Mouse (Mus musculus): ENCODE data around the gene Manbal. TPM values are rescaled to one million over a fixed set of nuclear protein-coding genes. Genes with fewer than 3 reads are reported as not detected.

Gene Manbal
- total RNA-seq (2014; fragmentation: Nextera tagmentation): 21.7 and 29.6 TPM in 2 replicates
- total RNA-seq (2017): 6.9 and 7.1 TPM in 2 replicates

DNA sequence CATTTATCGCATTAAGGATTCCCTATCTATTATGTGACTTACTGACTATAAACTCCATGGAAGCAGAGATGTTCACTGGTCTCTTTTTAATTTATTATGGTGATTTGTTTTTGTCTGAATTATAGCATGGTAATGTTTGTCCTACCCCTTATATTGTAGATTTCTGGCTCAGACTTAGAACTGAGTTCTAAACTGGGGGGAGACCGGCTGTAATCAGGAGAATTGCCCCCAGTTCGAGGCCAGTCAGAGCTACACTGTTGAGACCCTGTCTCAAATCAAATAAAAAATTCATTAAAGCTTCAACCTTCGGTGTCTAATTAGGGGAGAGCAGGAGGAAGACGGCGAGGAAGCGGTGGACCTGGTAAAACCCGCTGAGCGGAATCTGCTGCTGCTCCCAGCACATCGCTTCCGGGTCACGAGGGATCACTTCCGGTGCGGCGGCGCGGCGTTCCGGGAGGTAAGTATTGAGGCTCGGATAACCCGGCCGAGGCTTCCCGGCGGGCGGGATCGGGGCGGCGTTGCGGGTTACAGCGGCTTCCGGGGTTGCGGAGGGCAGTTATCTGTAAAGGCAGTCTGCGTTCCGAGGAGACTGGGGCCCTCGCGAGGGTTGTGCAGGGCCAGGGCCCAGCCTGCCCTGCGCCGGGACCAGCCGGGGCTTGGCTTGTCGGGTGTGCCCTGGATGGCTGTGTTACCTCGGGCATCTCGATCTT lies at the start of gene Manbal:
Manbal (plus strand) TSS at position 411 of the 710 bp plus-strand sequence.
- peak; percentile 89 for ATAC-seq (replicated peaks; ENCODE audit: poor library complexity, severe bottlenecking)

DNA sequence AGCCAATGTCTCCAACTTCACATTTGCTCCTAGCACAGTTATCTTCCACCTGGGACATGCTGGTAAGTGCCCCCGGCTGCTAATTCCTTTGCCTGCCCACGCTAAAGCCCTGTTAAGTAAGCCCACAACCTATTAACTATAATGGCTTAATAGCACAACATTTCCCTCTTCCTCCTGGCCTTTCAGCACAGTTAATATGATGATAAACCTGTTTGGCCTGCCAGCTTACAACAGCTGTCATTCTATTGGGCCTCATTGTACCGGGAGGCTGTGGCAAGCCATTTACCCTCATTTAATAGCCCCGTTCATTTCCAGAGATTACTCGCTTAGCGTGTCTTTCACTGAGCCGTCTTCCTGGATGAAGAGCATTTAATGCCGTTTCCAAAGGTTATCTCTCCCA lies 47.3 kb upstream of the Manbal start:
- no peak for ATAC-seq (replicated peaks; ENCODE audit: poor library complexity, severe bottlenecking)

DNA sequence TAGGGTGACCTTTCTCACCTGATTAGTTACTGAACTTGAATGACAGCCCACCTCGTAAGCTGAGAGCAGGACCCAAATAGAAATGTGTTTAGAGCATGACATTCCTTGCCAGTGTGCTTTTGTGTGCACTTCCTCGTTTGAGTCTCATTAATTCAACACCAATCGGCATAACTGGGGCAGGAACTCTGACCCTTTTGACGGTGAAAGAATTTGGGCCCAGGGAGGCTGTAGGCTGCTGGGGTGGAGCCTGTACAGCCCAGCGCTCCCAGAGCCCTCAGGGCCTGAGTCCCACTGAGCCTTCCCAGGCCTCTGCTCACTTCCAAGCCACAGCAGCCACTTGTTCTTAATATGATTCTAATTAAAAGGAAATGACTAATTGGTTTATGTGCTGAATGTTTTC lies 46.5 kb upstream of the Manbal start:
- no peak for ATAC-seq (replicated peaks; ENCODE audit: poor library complexity, severe bottlenecking)

DNA sequence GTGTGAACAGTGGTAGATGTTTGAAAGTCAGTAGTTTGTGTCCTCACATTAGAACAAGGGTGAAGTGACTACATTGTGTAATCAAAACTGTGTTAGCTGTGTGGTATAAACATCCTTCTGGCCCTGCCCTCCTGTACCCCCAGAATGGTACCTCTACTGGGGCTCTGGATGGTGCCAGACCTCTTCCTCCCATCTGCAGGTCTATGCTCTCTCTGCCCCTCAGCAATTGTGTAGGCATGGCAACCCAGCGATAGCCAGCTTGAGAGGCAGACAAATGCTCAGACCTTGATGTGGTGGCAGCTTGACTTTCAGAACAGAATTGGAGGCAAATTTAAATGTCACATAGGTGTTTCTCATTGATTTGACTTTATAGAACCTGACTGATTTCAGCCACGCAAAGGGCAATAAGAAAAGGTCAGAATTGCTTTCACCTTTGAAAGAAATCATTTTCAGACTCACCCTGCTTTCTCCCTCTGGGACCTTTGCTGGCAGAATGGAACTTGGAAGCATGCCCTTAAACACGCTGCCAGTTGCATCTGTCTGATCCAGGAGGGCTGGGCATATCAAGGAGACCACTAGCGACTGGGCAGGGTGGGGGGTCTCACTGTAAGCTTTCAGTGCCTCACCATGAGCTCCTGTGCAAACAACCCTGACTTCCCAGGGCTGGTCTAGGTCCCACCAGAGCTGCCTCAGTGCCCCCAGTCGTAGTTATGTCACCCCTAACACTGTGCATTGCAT lies 45.2 kb upstream of the Manbal start:
- no peak for ATAC-seq (replicated peaks; ENCODE audit: poor library complexity, severe bottlenecking)

DNA sequence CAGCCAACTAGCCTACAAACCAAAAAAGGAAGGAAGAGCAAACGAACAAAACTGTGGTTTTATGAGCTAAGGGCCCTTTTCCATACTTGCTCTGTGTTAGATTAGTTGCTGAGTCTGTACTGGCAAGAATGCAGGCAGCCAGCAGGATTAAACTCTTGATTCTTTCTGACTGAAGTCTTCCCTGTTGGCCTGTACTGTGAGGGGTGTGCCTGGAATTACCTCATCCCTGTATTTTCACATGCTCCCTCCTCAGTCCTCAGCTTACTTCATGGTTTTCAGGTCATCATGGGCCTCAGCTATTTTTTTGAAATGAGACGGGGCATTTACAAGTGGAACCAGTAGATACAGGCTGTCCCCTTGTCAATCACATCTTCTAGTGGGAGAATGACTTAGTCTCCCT lies 42.2 kb upstream of the Manbal start:
- no peak for ATAC-seq (replicated peaks; ENCODE audit: poor library complexity, severe bottlenecking)

DNA sequence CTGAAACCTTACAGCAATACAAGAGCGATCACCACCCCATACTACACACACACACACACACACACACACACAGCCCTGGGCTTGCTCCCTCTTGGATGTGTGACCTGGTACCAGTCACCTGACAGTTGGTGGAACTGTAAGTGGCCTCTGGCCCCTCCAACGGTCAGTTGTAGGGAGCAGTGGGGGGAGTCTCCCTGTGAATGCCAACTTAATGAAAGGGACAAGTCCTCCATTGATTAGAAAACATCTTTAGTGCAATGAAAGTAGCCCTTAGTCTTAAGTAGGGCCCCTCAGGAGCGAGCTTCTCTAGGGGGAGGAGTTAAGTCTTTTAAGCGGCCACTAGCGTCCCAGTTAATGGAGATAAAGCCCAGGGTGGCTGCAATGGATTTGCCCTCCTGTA lies 39.3 kb upstream of the Manbal start:
- ATAC-seq (replicated peaks; ENCODE audit: poor library complexity, severe bottlenecking): no peak

DNA sequence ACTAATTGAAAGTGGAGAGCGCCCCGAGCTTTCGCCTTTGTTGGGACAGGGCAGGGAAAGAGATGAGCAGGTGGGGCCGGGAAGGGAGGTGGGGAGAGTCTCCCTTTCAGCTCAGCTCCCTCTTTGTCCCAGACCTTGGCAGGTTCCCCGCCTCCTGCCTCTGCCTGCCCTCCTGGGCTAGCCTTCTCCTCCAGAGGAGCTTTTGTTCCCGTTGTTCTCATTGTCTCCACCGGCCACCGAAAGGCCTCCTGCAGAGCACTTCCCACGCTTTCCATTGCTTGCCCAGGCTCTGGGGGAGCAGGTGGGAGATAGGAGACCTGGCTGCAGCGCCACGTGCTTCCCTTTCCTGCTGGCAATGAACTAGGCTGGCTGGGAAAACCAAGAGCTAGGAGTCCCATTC lies 38.8 kb upstream of the Manbal start:
- ATAC-seq (replicated peaks; ENCODE audit: poor library complexity, severe bottlenecking): no peak

DNA sequence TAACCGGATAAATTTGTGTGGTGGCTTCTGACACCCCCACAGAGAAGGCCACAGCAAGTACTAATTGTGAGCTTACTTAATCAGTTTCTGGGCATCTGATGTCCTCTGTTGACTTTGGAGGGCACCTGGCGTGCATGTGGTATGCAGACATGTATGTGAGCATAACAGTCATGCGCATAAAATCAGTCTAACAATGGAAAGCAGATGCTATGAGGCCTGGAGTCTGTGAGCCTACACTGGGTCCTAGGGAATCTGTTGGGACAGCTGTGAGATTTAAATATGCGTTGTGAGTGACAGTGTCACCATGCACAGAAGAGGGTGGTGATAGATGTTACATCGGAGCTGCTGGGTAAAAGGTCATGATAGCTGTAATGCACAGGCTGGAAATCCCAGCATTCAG lies 35.3 kb upstream of the Manbal start:
- no peak for ATAC-seq (replicated peaks; ENCODE audit: poor library complexity, severe bottlenecking)

DNA sequence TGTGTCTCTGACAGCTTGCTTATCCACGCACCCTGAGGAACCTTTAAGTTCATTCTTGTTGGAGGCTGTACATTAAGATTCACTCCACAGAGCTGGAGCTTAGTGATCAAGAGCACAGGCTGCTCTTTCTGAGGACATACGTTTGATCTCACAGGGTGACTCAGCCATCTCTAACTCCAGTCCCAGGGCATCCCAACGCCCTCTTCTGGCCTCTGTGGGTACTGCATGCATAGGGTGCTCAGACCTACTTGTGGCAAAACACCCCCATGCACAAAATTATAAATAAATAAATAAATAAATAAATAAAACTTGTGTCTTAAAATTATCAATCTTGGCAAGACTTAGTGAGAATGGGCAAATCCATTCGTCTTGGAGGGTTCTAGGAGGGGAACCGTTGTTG lies 28.7 kb upstream of the Manbal start:
- peak; percentile 78 for ATAC-seq (replicated peaks; ENCODE audit: poor library complexity, severe bottlenecking)

DNA sequence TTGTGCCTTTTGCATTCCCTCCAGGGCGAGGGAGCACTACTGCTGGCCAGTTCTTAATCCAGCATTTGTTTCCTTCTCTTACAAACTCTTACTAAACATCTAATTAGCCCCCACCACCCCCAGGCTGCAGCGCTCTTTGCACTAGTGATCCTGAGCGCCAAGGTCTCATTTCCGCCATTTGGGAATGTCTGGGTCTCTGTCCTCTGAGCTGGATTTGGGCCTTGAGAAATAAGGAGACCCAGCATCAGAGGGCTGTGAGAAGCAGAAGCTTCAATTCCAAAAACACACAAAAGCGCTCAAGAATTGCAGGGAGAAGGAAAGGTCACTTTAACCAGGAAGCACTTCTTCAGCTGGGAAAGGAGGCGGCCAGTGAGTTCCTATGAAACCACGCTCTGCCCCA lies 27.9 kb upstream of the Manbal start:
- no peak for ATAC-seq (replicated peaks; ENCODE audit: poor library complexity, severe bottlenecking)

DNA sequence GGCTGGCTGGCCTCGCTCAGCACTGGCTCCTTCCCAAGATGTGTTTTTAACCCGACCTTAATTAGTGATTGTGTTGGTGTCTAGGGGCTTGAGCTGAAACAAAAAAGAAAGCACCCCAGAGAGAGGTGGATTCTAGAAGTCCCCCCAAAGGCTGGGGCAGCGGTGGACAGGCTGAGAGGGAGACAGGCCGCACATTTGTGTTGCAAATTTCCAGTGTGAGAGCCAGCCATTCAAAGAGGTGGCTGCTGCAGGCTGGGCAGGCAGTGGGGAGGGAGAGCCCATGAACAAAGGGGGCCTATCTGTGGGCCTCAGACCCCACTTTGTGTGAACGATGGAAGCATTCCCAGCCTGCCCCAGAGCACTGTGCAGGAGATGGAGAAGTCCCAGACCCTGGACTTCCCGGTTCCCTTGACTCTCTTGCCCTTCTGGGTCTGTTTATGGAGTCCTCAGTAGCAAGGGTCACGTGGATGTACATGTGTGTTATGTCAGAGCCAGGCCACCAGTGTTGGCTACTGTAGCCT lies 27.1 kb upstream of the Manbal start:
- no peak for ATAC-seq (replicated peaks; ENCODE audit: poor library complexity, severe bottlenecking)

DNA sequence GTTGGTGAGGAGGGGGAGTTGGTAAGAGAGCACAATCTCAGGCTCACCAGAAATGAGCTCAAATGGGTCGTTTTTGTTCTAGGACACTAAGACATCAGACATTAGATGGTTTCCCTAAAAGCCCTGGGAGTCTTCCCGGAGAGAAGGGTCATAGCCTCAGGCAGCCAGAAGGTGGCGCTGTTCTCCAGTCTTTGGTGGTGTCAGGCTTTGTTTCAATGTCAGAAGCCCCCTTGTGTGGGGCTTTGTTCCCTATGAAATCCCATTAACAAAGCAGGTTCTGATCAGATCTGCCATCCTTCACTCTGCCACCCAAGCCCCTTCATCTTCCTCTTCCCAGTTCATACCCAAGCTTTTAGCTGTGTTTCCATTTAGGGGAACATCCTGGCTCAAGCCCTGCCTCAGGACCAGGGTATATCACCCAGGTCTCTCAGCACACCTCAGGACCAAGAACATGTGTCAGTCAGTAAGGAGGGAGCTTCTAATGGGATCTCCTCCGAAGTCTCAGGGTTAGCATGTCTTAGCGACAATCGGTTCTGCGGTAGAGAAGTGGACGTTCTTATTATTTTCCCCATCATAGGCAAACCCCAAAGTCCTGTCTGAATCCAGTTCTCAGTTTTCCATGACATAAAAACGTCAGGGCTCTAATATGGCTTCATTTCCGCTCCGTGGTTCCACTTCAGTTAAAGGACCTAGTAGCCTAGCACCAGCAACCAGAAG lies 25.7 kb upstream of the Manbal start:
- ATAC-seq (replicated peaks; ENCODE audit: poor library complexity, severe bottlenecking): peak; percentile 57; the same call in 1 of the 2 replicates

DNA sequence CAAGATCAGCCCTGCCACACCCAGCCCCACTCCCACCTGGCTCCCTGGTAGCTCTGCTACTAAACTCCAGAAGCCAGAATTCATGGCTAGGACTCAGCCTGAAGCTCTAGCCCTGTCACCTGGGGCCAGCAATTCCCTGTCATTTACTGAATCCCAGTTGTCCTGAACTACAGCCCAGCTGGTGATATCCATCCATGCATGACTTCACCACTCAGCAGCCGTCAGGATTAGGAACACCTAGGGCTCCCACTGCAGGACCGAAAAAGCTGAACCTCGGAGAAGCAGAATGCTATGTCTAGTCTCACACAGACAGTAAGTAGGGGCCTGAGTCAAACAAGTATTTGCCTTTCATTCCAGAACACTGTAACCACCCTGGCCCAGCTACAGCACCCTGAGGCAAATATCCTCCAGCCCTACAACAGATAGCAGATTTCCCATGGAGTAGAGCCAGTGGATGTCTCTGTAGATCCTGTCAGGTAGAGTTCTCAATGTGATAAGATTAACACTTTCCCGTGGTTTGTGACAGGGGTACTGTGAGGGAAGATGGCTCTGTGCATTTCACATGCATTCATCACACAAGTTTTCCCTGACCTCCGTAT lies 25.0 kb upstream of the Manbal start:
- ATAC-seq (replicated peaks; ENCODE audit: poor library complexity, severe bottlenecking): no peak

DNA sequence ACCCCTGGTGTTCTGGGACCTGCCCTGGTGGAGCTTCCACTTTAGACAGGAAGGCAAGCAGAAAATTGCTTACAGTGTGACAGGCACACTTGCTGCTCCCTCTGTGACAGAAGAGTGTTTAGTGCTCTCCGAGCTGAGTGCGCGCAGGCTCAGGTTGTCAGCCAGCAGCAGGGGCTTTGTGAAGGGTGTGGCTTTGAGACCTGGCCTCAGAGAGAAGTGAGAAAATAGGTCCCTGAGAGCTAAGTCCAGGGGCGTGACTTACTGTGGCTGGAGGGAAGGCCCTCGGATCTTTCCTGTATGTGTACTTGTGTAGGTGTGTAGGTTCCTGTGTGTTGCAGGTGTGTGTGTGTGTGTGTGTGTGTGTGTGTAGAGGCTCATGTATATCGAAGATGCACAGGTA lies 24.1 kb upstream of the Manbal start:
- ATAC-seq (replicated peaks; ENCODE audit: poor library complexity, severe bottlenecking): no peak

DNA sequence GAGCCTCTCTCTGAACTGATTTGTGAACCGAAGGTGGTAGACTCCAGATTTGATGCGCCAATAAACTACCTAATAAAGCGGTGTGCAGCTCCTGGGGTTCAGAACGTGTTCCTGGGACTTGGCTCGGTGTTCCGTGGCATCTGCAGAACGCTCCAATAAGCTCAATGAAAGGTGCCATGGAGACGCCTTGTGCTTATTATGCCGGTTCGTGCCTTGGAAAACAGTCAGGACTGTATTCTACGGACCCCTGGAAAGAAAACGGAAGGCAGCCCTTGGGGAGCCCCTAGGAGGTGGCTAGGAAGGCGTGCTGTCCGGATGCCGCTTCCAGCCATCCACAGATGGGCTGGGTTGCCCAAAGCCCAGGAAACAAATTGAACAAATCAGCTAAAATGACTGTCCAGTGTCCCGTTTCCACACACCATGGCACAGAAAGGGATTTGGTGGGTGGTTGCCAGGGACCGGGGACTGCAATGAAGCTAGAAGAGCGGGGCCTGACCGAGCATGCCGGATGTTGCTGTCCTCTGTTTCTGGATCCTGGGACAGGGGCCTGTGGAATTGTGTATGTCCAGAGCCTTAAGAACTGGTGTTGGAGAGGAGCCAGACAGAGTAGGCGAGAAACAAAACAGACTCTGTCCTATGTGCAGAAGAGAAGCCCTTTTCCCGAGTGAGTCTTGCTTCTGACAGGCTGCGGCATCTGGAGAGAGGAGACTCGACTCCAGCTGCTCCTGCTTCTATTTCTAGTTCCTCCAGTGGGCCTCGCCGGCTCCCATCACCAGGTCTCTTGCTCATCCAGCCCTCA lies 19.8 kb upstream of the Manbal start, which contains the start of gene Ghrh:
Ghrh (minus strand) TSS at position 146 of the 799 bp plus-strand sequence.
- no peak for ATAC-seq (replicated peaks; ENCODE audit: poor library complexity, severe bottlenecking)

DNA sequence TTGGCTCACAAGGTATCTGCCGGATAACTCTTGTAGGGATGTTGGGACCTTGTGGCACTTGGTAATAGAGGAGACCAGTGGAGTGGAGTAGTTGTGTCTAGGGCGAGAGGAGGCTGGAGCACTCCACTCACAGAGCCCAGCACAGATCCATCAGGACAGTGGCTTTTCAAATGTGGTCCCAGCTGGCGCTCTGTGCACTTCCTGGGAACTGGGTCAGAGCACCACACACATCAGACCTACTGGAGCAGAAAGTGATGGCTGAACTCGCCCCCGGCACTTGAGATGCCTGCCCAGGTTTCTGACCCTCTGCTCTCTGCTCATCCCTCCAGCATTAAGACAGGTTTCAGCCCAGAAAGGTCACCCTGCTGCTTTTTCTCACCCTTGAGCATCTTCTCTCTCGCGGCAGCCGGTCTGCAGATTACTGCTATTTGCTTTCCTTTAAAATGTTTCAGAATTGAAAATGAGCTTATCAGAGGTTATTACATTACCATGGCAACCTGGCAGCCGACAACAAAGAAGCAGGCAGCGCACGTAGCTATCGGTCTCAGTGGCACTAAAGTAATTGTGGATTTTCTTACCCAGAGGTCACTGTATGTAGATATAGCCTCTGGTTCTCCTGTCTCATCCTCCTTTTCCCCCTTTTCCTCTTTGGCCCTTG lies 18.1 kb upstream of the Manbal start:
- no peak for ATAC-seq (replicated peaks; ENCODE audit: poor library complexity, severe bottlenecking)

DNA sequence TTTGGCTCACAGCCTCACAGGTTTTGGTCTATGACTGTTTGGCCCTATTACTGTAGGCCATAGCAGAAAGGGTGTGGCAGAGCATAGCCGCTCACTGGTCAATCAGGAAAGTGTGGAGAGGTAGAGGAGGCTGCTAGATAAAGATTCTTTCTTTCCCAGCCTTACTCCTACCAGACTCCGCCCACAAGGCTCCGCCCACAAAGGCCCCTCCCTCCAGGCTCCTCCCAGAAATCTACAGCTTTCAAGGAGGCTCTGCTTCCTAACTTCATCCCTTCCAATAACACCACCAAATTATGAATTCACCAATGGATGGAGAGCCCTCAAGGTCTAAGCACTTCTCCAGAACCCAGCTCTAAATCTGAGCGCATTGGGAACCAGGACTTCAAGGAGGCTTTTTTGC lies 14.2 kb upstream of the Manbal start:
- no peak for ATAC-seq (replicated peaks; ENCODE audit: poor library complexity, severe bottlenecking)

DNA sequence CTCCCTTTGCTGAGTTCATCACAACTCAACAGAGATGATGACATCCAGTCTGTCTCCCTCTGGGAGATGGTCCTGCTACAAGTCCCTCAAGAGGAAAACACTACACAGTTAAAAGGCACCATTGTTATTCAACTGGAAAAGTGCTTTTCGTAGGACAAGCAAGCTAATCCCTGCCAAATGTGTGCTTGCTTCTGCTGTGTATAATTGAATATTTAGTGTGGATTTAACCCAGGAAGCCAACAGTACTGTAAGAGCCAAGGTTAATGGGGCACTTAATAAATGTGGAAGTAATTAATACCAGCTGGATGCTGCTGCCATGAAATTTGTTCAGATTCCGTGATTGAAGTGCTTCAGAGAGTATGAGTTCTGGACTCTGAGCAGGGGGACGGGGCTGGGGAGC lies 13.3 kb upstream of the Manbal start:
- no peak for ATAC-seq (replicated peaks; ENCODE audit: poor library complexity, severe bottlenecking)

DNA sequence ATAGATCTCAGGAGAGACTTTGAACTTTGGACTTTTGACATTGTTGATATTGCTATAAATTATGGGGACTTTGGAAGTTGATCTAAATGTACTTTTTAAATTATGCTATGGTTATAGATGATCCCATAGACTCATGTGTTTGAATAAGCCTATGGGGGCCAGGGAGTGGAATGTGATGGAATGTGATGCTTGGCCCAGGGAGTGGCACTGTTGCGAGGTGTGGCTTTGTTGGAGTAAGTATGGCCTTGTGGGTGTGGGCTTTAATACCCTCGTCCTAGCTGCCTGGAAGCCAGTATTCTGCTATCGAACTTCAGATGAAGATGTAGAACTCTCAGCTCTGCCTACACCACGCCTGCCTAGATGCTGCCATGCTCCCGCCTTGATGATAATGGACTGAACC lies 7.4 kb upstream of the Manbal start:
- no peak for ATAC-seq (replicated peaks; ENCODE audit: poor library complexity, severe bottlenecking)
